Mouse (Mus musculus) fibroblast of lung, adult 2 months (primary cell): Measurements from ENCODE around the gene Apba1.

Source experiments
- DNase-seq: peaks from one replicate; pipeline ENCODE4 v3.0.0-alpha.2; 2011; ENCODE audit warnings: low read depth

Apba1 gene

GRCm38 (mm10) chr19:23806796-23807195, 48.1 kb downstream of the Apba1 start:
- DNase-seq = no peak

DNA sequence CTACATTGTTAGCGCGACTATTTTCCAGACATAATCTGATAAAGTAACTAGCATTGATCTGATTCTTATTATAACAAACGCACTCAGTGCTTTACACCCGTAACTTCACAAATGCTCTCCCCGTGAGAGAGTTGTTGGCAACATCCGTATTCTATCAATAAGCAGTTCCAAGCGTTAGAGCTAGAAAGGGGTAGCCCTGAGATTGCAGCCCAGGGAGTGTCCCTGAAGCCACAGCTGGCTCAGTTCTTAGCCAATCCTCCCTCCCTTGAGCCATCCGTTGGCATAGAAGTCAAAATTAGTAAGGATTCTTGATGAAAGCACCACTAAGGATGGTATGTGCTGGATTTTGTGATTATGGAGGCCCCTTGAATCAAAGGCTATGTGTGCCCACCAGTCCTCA, 48.7 kb downstream of the Apba1 start:
- DNase-seq = no peak

DNA sequence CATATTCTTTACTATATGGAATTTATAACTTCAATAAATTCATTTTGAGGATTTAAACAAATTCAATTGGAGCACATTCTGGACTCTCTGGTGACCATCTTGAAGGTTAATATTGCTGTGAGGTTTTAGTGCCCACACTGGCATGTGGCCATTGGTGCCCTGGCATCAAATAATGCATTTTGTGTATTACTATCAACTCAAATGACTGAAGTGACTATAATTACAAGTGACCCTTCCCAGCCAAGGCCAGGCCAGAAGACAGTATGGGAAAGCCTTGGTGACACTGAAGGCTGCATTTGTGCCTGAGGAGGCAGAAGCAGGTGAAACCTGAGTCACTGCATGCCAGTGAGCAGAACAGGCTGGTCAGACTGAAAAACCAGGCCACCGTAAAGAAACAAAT, 50.5 kb downstream of the Apba1 start:
- DNase-seq = no peak

- no peak for DNase-seq
These were observed 51.8 kb downstream of the Apba1 start for GRCm38 (mm10) chr19:23810512-23810911.

GRCm38 (mm10) chr19:23810976-23811375, 52.3 kb downstream of the Apba1 start:
- no peak for DNase-seq

GRCm38 (mm10) chr19:23816762-23817161, 58.1 kb downstream of the Apba1 start:
- DNase-seq = no peak

GRCm38 (mm10) chr19:23817196-23817595, 58.5 kb downstream of the Apba1 start:
- no peak for DNase-seq

DNA sequence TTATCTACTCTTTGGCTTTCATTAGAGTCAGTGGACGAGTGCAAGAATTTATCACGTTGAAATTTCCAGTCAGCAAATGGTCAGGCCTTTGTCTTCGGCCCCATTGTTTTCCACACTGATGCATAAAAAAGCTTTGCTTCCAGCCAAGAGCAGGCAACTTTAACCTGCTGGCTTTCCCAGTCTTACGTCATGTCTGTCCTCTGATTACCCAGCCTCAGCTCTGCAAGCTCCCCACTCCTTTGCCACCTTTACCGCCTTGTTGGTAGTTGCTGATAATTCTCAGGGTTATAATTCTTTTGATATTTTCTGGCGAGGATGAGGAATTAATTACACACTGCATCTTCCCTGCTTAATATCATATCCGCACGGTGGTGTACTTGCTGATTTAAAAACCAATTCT, 61.2 kb downstream of the Apba1 start:
- DNase-seq = no peak

- DNase-seq = no peak
These were observed 63.8 kb downstream of the Apba1 start for GRCm38 (mm10) chr19:23822497-23822896.

- no peak for DNase-seq
These were observed 64.8 kb downstream of the Apba1 start for GRCm38 (mm10) chr19:23823533-23823932.

- no peak for DNase-seq
These were observed 67.6 kb downstream of the Apba1 start for GRCm38 (mm10) chr19:23826251-23826650.

DNA sequence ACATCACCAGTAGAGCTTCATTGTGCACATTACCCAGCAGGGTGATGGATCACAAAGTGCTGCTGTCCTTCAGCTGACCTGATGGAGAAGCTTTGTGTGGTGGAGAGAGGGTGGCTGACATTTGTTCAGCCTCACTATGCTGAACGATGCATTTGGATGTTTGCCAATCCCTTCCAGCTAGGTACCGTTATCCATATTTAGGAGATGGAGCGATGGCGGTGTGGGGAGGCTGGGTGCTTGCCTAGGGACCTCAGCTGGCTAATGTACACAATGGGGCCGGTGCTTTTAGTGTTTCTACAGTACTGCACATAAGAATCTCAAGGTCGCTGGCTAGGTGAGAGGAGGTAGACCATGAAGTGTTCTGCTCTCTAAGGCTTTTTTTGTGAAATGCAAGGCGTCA, 72.1 kb downstream of the Apba1 start:
- no peak for DNase-seq

DNA sequence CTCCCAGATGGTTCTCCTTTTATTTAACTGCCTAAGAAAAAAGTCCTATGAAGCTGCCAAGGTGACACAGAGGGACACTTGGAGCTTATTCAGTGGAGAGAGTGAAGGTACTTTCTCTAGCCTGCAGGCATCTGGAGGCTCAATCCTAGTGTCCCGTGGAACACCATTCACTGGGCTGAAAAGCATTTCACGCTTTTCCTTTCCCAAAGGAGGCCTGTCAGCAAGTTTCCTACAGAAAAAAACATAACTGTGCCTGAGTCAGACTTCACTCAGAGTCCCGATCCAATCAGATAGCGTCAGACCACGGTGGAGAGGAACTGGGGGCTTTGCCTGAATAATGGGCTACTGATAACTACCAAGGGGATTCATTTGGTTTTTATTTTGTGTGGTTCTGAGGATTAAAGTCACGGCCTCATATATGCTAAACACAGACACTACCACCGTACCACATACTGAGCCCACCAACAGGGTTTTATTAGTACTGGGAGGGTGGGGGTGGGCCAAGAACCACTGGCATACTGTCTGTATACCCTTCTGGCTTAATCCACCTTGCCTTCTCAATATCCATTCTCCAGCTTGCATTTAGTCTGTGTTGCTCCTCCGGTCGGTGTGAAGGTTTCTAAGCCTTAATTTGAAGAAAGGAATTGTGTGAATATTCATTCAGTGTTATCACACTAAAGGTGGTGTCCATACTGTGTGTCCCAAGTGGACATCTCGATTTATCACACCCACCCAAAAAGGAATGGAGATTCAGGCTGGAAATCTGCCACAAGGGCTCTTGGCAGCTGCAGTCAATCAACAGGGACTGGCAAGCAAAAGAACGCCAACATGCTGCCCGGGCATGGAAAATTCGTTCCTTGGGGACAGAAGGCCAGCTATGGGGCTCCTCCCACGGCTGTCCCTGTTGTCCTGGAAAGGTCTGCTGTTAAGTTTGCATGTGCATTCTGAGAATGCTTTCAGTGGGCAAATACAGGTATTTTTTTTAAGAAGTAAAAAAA, 75.3 kb downstream of the Apba1 start:
- DNase-seq = no peak

DNA sequence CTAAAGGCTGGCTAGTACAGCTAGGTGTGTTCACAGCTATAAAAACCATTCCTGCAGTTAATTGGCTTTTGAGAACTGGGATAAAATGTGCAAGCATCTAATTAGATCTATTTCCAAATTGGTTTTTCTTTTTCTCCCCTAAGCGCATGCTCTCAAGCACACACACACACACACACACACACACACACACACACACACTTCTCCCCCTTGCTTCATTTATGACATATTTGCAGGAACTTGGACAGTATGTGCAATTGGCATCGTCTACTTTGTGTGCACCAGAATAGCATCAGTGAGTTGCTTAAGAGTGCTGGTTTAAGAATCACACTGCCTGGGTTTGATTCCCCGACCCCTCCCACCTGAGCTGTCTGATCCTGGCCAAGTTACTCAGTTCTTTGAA, 76.0 kb downstream of the Apba1 start:
- peak; percentile 44 for DNase-seq

GRCm38 (mm10) chr19:23855832-23856231, 97.1 kb downstream of the Apba1 start:
- DNase-seq = no peak

DNA sequence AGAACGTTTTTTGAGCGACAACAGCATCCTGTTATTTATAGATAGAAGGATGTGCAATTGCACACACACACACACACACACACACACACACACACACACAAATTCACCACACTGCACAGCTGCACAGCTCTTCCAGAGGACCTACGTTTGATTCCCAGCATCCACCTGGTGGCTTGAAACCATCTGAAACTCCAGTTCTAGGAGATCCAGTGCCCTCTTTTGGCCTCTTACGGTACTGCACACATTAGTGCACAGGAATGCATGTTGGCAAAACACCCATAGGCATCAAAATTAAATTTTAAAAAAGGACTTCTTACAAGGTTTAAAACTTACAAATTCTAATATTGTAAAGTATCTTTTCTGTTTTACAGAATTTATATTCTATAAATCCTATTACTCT, 99.4 kb downstream of the Apba1 start:
- DNase-seq = no peak

DNA sequence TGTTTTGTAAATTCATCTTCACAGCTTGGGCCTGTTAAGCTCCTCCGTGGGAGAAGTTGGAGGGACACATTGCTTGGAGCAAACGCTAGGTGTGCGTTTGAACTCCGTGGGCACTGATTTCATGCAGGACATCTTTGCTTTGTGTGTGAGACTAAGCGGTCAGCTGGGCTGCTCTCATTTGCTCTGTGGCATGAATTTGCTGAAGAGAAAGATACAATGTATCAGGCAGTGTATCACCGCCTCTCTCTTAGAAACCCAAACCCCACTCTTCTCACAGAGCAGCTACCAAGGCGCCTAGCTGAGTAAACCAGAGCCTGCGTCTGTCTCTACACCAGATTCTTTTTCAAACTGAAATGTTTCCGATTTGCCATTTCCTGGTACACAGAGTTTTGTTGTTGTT, 100.1 kb downstream of the Apba1 start:
- no peak for DNase-seq

- peak; percentile 18 for DNase-seq
These were observed 101.6 kb downstream of the Apba1 start for GRCm38 (mm10) chr19:23860151-23860820.

DNA sequence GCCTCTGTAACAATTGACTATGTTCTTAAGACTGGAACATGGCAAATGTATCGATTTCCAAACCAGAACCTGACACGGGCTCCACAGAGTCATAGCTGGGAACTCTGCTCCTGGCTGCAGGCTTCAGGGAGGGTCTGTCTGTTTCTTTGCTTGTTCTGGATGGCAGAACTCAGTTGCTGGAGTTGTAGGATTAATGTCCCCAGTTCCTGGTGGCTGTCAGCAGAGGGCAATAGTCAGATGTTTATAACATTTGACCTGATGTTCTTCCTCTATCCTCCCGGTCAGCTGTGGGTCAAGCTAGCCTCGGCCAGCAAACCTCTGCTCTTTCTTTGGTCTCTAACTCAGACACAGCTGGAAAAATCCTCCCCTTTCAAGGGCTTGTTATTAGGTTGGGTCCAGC, 104.0 kb downstream of the Apba1 start:
- DNase-seq = no peak

GRCm38 (mm10) chr19:23863959-23864358, 105.3 kb downstream of the Apba1 start:
- DNase-seq = peak; percentile 79

DNA sequence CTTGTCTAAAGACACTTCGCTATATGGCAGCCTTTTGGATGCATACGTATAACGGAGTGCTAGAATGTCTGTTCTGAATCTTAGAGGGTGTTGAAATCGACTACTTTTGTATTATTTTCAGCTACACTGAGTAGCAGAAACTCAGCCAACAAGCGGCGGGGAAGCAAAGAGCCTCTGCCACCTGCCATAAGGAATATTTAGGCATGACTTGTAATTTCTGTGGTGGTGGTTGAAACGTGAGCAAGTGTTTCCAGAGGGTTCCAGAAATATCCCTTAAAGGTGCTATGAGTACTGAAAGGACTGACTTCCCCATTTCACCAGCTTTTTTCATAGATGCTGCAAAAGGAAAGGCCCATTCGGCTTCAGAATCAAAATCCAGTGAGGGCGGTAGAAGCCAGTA, 107.4 kb downstream of the Apba1 start:
- DNase-seq = no peak

DNA sequence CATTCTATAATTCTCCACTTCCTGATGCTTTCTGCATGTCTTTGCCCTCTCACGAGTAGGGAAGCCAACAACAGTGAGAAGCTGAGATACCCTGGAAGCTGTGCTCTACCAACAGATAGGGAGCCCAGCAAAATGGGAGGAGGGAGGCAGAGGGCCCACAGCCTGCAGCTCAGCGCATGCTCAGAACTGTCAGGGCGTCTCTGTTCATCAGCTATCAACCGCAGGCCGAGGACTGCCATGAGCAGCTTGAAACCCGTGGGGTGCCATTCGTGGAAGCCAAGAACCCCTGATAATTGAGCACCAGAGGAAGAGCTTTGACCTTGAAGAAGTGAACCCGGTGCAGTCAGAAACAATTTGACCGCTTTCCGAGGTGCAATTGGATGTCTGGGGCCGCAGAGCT, 108.4 kb downstream of the Apba1 start:
- DNase-seq = no peak

GRCm38 (mm10) chr19:23867589-23867988, 108.9 kb downstream of the Apba1 start:
- peak; percentile 11 for DNase-seq
